Mouse (Mus musculus): ENCODE measurements around the gene Gm595.

Gene Gm595

DNA sequence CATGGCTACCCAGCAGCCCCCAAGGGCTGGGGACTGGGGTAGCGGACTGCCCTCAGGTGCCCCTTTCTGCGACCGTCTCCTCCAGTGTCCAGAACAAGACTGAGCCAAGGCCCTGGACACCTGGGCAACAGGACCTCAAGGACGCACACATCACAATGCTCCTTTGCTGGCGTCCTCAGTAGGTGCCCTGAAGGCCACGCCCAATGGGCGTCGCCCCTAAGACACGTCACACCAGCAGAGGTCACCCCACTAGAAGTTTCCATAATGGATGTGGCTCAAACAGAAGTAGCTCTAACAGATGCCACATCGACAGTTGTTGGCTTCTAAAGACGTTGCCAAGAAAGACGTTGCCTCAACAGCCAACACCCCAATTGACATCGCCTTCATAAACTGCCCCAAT is at the start of gene Gm595:
Gene Gm595, minus strand, starts transcription at position 101 of the 400 bp plus-strand sequence.
- DNase-seq (ENCODE audit: low read depth, low spot score): peak; percentile 16

DNA sequence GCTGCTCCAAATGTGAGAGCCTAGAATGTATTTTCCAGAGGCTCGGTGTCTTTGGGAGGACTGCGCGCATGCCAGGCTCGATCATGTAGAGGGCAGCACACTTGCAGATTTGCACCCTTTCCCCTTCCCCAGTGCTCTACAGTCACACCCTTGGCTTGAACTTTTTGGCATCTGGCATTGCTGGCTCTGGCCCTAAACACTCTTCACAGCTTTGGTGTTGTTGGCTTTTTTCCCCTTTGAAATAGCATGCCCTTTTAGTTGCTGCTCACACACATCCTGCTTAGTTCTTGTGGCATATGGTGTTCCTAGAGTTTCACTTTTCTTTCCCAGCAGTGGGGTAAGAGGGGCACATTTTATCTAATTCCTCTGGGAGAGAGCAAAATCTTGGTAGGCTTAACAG is 30.9 kb upstream of the Gm595 start:
- DNase-seq (ENCODE audit: low read depth, low spot score): no peak

DNA sequence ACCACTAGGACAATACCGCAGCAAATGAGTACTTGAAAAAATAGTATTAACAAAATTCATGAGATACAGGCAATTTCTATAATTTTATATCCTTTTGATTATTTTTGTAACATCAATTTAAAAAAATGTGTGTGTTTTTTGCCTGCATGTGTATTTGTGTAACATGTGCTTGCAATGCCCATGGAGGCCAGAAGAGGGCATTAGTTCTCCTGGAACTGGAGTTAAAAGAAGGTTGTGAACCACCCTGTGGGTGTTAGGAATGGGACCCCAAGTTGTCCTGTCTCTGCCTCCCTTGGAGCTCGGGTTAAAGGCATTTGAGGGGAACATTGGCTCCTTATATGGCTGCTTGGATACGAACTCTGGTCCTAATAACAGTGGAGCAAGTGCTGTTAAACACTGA is 26.2 kb upstream of the Gm595 start:
- peak; percentile 15 for DNase-seq (ENCODE audit: low read depth, low spot score)

DNA sequence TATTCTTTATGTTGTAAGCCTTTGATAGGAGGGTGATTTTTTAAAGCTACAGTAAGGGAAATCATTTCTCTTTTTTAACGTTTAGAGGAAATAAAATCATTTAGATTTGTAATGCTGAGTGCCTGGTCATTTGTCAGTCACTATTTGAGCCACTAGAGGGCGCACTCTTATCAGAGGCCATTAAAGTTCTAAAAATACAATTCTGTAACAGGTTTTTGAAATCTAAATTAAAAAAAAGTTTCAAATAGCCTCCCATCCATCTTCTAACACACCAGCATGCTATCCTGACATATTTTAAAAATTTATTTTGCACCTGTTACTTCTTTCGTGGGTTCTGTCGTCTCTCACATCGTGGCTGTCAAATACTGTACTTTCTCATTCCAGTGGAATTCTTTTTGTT is 22.0 kb upstream of the Gm595 start:
- DNase-seq (ENCODE audit: low read depth, low spot score): no peak

DNA sequence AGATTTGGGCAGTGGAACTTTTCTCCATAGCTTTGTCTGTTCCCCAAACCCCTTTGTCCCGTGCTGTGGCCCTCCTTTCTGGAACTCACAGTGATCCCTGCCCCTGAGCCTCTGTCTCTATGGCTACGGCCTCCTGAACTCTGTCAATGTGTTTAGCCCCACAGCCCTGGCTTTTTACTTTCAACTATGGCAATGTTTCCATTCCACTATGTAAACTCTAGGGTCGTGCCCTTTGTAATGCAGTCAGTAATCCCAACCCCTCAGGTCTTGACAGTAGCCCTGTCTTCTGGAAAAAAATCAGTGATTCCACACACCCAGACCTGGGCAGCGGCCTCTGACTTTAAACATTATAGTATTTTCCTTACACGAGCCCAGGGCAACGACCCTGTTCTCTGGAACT is 19.3 kb upstream of the Gm595 start:
- DNase-seq (ENCODE audit: low read depth, low spot score): no peak

DNA sequence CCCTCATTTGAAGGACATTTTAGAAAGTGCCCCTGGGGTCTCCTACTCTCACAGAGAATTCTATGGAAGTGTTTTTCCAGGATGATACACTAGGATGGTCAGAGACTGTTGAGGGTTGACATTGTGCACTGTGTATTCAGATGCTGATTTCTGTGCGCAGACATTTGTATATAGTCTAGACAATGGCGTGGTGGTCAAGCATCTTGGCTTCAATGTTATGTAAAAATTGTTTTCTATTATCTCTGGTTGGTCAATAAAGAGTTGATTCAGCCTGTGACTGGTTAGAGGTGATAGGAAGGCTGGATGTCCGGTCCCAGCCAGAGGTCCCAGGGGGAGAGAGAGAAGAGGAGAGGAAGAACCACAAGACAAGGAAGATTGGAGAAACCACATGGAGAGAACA is 16.4 kb upstream of the Gm595 start:
- peak; percentile 72 for DNase-seq (ENCODE audit: low read depth, low spot score)

DNA sequence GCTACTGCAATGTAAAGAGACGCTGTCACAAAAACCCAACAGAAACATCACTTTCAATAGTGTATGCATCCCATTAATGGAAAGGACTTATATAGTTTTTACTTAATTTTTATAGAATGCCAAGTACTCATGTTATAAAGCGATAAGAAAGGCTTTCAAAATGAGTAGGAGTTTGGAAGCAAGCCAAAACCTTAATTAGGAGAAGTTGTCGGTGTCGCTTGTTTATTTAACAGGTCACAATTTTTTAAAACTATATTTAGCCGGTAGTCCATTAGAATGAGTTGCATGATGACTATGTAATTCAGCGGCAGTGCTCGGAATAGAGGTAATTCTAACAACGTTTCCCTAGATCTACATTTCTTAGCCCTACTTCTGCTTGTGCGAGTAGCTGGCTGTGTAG is 12.7 kb upstream of the Gm595 start:
- no peak for DNase-seq (ENCODE audit: low read depth, low spot score)

DNA sequence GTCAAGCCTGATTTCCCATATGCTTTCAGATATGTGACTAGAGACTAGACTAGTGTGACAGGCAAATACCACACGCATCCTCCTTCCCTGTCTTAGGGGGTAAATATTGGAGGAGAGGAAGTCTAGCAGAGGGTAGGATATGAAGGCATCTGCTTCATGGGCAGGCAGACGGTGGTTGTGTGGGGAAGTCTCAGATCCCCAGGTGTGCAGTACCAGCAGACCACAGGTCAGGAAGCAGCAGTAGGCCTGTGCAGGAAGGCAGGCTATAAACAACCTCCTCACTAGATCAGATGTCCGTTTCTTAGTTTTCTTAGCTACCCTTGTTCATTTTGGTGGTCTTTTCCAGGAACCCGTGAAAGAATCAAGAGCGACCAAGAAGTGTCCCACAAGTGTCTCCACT is 7.1 kb upstream of the Gm595 start:
- DNase-seq (ENCODE audit: low read depth, low spot score): no peak
